Mouse (Mus musculus): ENCODE measurements around the gene Lrrc10. TPM values are rescaled to one million over a fixed set of nuclear protein-coding genes. Genes with fewer than 3 reads are reported as not detected.
"Not testable (repeated sequence)": the region's sequence is repeated elsewhere in the genome, so short reads cannot be mapped to it uniquely, and the experiment has no call there.

Lrrc10 gene
- total and polyA plus RNA-seq, 3 experiments = not detected

DNA sequence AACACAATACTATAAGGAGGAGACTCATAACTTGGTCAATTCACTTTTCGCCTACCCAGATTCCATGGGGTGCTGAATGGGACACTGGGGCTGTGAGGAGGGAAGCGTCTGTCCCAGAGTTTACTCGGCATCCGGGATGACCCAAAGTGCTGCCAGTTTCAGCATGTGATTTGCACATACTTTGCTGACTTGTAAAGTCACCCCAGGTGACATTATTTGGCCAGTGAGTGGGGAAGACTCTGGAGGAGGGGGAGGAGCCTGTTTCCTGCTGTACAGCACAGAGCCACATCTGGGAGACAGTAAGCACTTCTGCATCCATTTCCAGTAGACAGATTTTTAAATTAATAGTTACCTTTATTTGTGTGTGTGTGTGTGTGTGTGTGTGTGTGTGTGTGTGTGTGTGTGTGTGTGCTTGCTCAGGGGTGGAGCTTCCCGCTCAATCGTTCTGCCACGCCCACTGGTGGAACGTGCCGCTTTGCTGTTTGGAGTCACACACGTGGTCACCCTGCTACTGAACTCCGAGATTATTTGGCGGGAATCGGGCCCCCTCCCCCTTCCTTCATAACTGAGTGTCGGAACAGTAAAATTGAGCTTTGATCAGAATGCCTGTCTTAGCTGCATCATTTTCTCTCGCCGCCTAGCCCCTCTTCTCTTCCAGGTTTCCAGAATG lies 1.5 kb upstream of the Lrrc10 start:
- DNase-seq = not testable (repeated sequence)

GRCm38 (mm10) chr10:117049253-117049652 lies 4.1 kb downstream of the Lrrc10 start:
- DNase-seq = no peak

- peak; percentile 68 for DNase-seq
These were observed 4.9 kb downstream of the Lrrc10 start for GRCm38 (mm10) chr10:117049961-117050597.

GRCm38 (mm10) chr10:117055668-117056067 lies 10.5 kb downstream of the Lrrc10 start:
- DNase-seq = no peak

- no peak for DNase-seq
These were observed 17.7 kb downstream of the Lrrc10 start for GRCm38 (mm10) chr10:117062894-117063253.

DNA sequence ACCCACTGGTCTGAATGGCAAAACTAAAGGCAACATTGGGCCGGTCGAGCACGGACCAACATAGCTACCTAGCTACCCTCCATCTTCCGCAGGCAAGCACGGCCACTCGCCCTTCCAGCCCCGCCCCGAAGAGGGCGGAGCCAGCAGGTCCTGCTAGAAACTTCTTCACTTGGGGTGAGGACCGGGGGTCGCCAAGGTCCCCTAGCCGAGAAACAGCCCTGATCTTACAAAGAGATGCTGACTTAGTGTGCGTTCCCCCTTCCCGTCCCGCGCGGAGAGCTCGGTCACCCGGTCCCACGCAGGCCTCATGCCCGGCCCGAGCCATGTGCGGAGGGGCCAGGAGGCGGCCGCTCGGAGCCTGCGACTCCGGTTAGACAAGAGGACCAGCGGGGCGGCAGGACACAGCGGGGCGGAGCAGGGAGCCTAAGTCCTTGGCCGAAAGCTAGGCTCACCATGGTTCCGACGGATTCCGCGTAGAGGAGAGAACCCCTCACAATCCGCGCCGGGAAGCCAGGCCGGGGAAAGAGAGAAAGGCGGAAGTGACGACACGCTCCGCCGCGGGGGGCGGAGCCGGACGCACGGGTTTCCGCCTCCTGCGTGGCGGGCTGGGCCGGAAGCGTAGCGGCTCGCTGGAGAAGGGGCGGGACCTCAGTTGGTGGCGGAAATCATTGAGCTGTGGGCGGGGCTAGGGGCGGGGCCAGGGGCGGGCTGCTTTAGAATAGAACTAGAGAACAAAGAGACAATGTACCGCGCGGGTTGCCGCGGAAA lies 18.3 kb downstream of the Lrrc10 start, which contains the start of gene Cct2:
Cct2 (minus strand) TSS at position 561 of the 768 bp plus-strand sequence.
- DNase-seq = peak; percentile 94

- no peak for DNase-seq
These were observed 18.9 kb downstream of the Lrrc10 start for GRCm38 (mm10) chr10:117064076-117064475.

- no peak for DNase-seq
These were observed 24.0 kb downstream of the Lrrc10 start for GRCm38 (mm10) chr10:117069109-117069508.

GRCm38 (mm10) chr10:117072191-117072888 lies 27.2 kb downstream of the Lrrc10 start:
- DNase-seq = no peak

DNA sequence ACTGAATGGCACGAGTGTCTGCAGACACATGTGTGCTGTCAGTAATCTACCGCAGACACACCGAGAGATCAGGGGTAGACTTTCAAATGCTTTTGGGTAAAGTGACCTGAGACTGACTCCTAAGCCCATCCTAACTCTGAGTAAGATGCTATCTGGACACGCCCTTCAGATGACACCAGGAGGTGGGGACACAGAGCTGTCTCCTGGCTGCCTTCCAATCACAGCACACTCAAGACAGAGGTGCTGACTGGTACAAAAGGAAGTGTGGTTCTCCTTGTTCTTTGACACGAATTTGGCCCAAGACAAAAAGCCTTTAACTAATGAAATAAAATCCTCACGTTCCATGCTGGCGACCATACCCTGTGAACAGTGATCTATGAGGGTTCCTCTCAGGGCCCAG lies 28.0 kb downstream of the Lrrc10 start:
- no peak for DNase-seq

DNA sequence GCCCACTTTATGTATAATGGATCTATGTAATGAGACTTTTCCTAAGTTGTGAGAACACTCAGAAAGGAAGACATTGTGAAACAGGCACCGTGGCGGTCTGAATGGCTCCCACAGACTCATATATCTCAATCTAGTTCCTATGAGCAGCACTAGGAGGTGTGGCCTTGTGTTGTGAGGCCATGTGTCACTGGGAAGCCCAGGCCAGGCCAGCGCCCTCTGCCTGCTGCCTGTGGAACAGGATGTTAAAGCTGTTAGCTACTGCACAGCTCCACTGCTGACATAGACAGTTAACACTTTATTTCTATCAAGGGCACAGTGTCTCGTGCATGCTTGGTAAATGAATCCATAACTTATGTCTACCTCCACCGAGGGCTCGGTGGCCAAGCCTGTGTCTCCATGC lies 33.1 kb downstream of the Lrrc10 start:
- DNase-seq = peak; percentile 61

DNA sequence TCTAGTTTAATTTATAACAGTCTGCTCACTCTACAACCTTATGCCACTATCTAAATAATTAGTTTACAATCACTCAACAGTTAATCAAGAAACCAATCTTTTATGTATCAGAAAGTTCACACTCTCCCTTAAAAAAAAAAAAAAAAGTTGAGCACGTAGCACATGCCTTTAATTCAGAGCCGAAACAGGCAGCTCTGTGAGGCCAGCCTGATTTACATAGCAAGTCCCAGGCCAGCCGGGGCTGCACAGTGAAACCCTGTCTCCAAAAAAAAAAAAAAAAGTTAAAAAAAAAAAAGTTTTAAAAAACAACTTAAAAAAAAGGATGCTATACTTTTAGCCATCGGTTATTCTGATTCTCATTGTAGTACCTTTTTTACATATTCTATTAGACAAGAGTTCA lies 36.2 kb downstream of the Lrrc10 start:
- DNase-seq = no peak

- no peak for DNase-seq
These were observed 36.8 kb downstream of the Lrrc10 start for GRCm38 (mm10) chr10:117081914-117082359.

- no peak for DNase-seq
These were observed 44.5 kb downstream of the Lrrc10 start for GRCm38 (mm10) chr10:117089628-117090027.

GRCm38 (mm10) chr10:117094504-117095329 lies 49.6 kb downstream of the Lrrc10 start:
- DNase-seq = no peak

GRCm38 (mm10) chr10:117096096-117096495 lies 51.0 kb downstream of the Lrrc10 start:
- DNase-seq = no peak

Other genes starting within 250 kb of the Lrrc10 start
- gene Myrfl, start 148.4 kb upstream of the Lrrc10 start, total RNA-seq (2021) = under 1 TPM in 1 of 2 experiments, not detected in 1; 0.21 TPM
- 0.12 TPM in 1 of 2 replicates, not detected in the other for gene Myrfl, start 148.4 kb upstream of the Lrrc10 start, polyA plus RNA-seq (2012; rRNA removed)
- 10 to 100 TPM; 36.8 to 37.9 TPM for gene Rab3ip, start 94.6 kb upstream of the Lrrc10 start, total RNA-seq (2021)
- gene Rab3ip, start 94.6 kb upstream of the Lrrc10 start, polyA plus RNA-seq (2012; rRNA removed) = 45.4 and 52.2 TPM in 2 replicates
- not detected for gene Gm10271, start 72.7 kb upstream of the Lrrc10 start, total RNA-seq (2021)
- not detected in 2 replicates for gene Gm10271, start 72.7 kb upstream of the Lrrc10 start, polyA plus RNA-seq (2012; rRNA removed)
- under 1 TPM; 0.29 to 0.31 TPM for gene Best3, start 59.0 kb upstream of the Lrrc10 start, total RNA-seq (2021)
- 0.37 and 0.42 TPM in 2 replicates for gene Best3, start 59.0 kb upstream of the Lrrc10 start, polyA plus RNA-seq (2012; rRNA removed)
- gene Cct2, start 18.5 kb downstream of the Lrrc10 start, total RNA-seq (2021) = 100 to 1,000 TPM; 217 to 230 TPM
- 17.6 and 21.5 TPM in 2 replicates for gene Cct2, start 18.5 kb downstream of the Lrrc10 start, polyA plus RNA-seq (2012; rRNA removed)
- 10 to 100 TPM; 21.4 to 28.1 TPM for gene Frs2, start 103.2 kb downstream of the Lrrc10 start, total RNA-seq (2021)
- 4.6 and 5.6 TPM in 2 replicates for gene Frs2, start 103.2 kb downstream of the Lrrc10 start, polyA plus RNA-seq (2012; rRNA removed)
- gene Yeats4, start 179.2 kb downstream of the Lrrc10 start, total RNA-seq (2021) = 10 to 100 TPM; 43.0 to 47.3 TPM
- 29.1 and 35.7 TPM in 2 replicates for gene Yeats4, start 179.2 kb downstream of the Lrrc10 start, polyA plus RNA-seq (2012; rRNA removed)
- gene 9530003J23Rik, start 193.4 kb downstream of the Lrrc10 start, total RNA-seq (2021) = not detected
- not detected in 2 replicates for gene 9530003J23Rik, start 193.4 kb downstream of the Lrrc10 start, polyA plus RNA-seq (2012; rRNA removed)
- gene Lyz2, start 237.0 kb downstream of the Lrrc10 start, total RNA-seq (2021) = 100 to 1,000 TPM; 158 to 168 TPM
- gene Lyz2, start 237.0 kb downstream of the Lrrc10 start, polyA plus RNA-seq (2012; rRNA removed) = 61.9 and 69.7 TPM in 2 replicates
- gene Lyz1, start 247.5 kb downstream of the Lrrc10 start, total RNA-seq (2021) = 10 to 100 TPM; 12.3 to 22.2 TPM
- 1.5 and 1.7 TPM in 2 replicates for gene Lyz1, start 247.5 kb downstream of the Lrrc10 start, polyA plus RNA-seq (2012; rRNA removed)

Measured in adrenal gland, adult 2 months (tissue).